Mouse (Mus musculus) limb, embryonic 13.5 days (tissue): ENCODE data around the gene Ticam1. TPM values are rescaled to one million over a fixed set of nuclear protein-coding genes. Genes with fewer than 3 reads are reported as not detected.
A peak's percentile ranks its signal among the peaks of the same experiment; 100 is the strongest.

Experiments
- ATAC-seq: fragments of 200-750 bp; cut with Nextera tagmentation; 2 replicates; pipeline ENCODE4 v1.8.0; 2017; ENCODE audit warnings: low read depth, moderate number of reproducible peaks, moderate TSS enrichment; ENCODE audit not compliant: low FRiP score
- H3K27ac ChIP-seq: fragments of 300-500 bp; sonication (generic); 2 replicates; pipeline ENCODE4 v1.5.1; 2015; ENCODE audit warnings: inconsistent platforms, mild to moderate bottlenecking, moderate library complexity
- H3K27me3 ChIP-seq: fragments of 300-500 bp; sonication (generic); 2 replicates; pipeline ENCODE4 v1.6.1; 2015; ENCODE audit warnings: mild to moderate bottlenecking, inconsistent platforms
- H3K36me3 ChIP-seq: fragments of 300-500 bp; sonication (generic); 2 replicates; pipeline ENCODE4 v1.6.1; 2015; ENCODE audit warnings: inconsistent platforms, mild to moderate bottlenecking, moderate library complexity
- H3K4me1 ChIP-seq: fragments of 300-500 bp; sonication (generic); 2 replicates; pipeline ENCODE4 v1.6.1; 2015; ENCODE audit warnings: inconsistent platforms
- H3K4me2 ChIP-seq: fragments of 300-500 bp; sonication (generic); replicated peaks from 2 replicates; pipeline ENCODE4 v1.6.1; 2015; ENCODE audit warnings: inconsistent platforms, mild to moderate bottlenecking, moderate library complexity
- H3K4me3 ChIP-seq: fragments of 300-500 bp; sonication (generic); 2 replicates; pipeline ENCODE4 v1.5.1; 2015; ENCODE audit warnings: moderate library complexity, mild to moderate bottlenecking, inconsistent platforms
- H3K9ac ChIP-seq: fragments of 300-500 bp; sonication (generic); 2 replicates; pipeline ENCODE4 v1.6.1; 2015; ENCODE audit warnings: mild to moderate bottlenecking, inconsistent platforms
- H3K9me3 ChIP-seq: fragments of 300-500 bp; sonication (generic); 2 replicates; pipeline ENCODE4 v1.6.1; 2016; ENCODE audit warnings: inconsistent platforms
- WGBS: fragments of 180-500 bp; shearing (Covaris S2); methylation state at CpG from one replicate; pipeline ENCODE4 v1.1.7; 2015; 5-methylcytosine and 5-hydroxymethylcytosine counted together
- microRNA counts: library from miRNA; unstranded; fragments of <30 nt; microRNA quantifications from one replicate; lab custom pipeline; 2016
- microRNA-seq: library from miRNA; unstranded; fragments of <30 nt; microRNA quantifications from one replicate; pipeline ENCODE4, GENCODE M21; 2016
- polyA plus RNA-seq: library from polyadenylated mRNA; unstranded; fragments of >200 nt; fragmentation: Nextera tagmentation; extraction: Ambion mirVana; gene quantifications from 2 replicates; pipeline ENCODE4 v1.2.1, GENCODE M21; 2015

Gene Ticam1
- polyA plus RNA-seq, 1 experiment from 2014 or later = 4.6 TPM

GRCm38 (mm10) chr17:56233389-56233788 lies 43.2 kb downstream of the Ticam1 start:
- Histone ChIP-seq H3K27me3 (peaks cover 4% of the 10 kb centered on the region; the same call in 1 of the 2 replicates), H3K4me2 (no peak overlapping the region), H3K27ac (no peak overlapping the region), H3K9me3 (no peaks in the 10 kb centered on the region), H3K36me3 (no peaks in the 10 kb centered on the region), H3K4me3 (no peak overlapping the region), H3K4me1 (peaks cover 4% of the 10 kb centered on the region), H3K9ac (no peak overlapping the region)
- ATAC-seq = no peak
- 48% methylated on average over 8 of the region's 8 CpGs for WGBS

DNA sequence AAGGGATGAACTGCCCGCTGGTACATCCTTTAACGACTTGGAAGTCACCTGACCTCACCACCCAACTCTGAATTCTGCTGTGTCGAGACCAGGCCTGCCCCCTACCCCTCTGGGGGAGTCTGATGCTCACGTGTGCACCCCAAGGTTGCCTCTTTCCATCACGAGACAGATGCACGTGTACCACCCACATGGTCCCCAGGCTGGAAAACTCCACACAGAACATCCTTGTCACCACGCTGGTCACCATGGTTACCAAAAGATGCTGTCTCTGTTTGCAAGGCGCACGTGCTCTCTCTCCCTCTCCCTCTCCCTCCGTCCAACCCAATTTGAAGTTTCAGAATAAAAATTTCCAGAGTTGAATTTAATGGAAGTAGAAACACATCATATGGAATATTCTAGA lies 46.6 kb downstream of the Ticam1 start:
- WGBS = 60% methylated on average over 10 of the region's 10 CpGs

GRCm38 (mm10) chr17:56226566-56226965 lies 50.0 kb downstream of the Ticam1 start:
- H3K9me3 ChIP-seq = no peaks in the 10 kb centered on the region
- no peak overlapping the region for H3K9ac ChIP-seq
- no peak for ATAC-seq
- H3K36me3 ChIP-seq = no peaks in the 10 kb centered on the region
- H3K4me2 ChIP-seq = no peak overlapping the region
- H3K27ac ChIP-seq = no peak overlapping the region
- no peaks in the 10 kb centered on the region for H3K27me3 ChIP-seq
- H3K4me3 ChIP-seq = no peak overlapping the region
- no peaks in the 10 kb centered on the region for H3K4me1 ChIP-seq
- WGBS = 69% methylated on average over 3 of the region's 3 CpGs

More for the DNA sequence above, 46.6 kb downstream of the Ticam1 start:
- Histone ChIP-seq H3K4me2 (no peak overlapping the region), H3K4me1 (peaks cover 4% of the 10 kb centered on the region), H3K9ac (no peak overlapping the region), H3K9me3 (no peaks in the 10 kb centered on the region), H3K4me3 (no peak overlapping the region), H3K27ac (no peak overlapping the region), H3K27me3 (peaks cover 4% of the 10 kb centered on the region; the same call in 1 of the 2 replicates), H3K36me3 (no peaks in the 10 kb centered on the region)
- ATAC-seq = no peak

DNA sequence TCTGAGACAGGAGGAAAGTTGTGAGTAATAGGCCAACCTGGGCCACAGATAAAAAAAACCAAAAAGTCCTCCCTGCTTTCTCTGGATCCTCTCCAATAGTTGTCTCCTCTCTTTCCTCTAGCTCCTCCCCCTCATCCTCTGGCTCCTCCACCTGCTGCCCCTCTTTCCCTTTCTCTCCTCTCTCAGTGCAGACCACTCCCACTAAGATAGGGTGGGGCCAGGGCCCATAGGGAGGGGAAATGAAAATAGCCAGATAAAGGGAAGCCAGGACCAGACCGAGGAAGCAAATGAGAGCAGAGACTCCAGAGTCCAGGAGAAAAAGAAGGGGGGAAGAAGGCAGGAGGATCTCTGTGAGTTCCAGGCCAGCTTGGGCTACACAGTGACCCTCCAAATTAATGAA lies 51.7 kb downstream of the Ticam1 start:
- no peak for ATAC-seq
- Histone ChIP-seq H3K27me3 (no peaks in the 10 kb centered on the region), H3K4me1 (no peaks in the 10 kb centered on the region), H3K4me3 (no peak overlapping the region), H3K4me2 (no peak overlapping the region), H3K9ac (no peak overlapping the region), H3K9me3 (no peaks in the 10 kb centered on the region), H3K27ac (no peak overlapping the region), H3K36me3 (no peaks in the 10 kb centered on the region)
- 47% methylated on average over 1 of the region's 1 CpGs for WGBS

GRCm38 (mm10) chr17:56219805-56220204 lies 56.8 kb downstream of the Ticam1 start:
- H3K27ac ChIP-seq = no peak overlapping the region
- H3K9ac ChIP-seq = no peak overlapping the region
- no peaks in the 10 kb centered on the region for H3K27me3 ChIP-seq
- 44% methylated on average over 3 of the region's 3 CpGs for WGBS
- peak overlapping the region; percentile 82; the same call in 1 of the 2 replicates for H3K4me3 ChIP-seq
- H3K36me3 ChIP-seq = peaks cover 11% of the 10 kb centered on the region
- peak overlapping the region; percentile 85 for H3K4me2 ChIP-seq
- no peak for ATAC-seq
- H3K9me3 ChIP-seq = no peaks in the 10 kb centered on the region
- peaks cover 24% of the 10 kb centered on the region for H3K4me1 ChIP-seq

MicroRNA genes within 50 kb of the gene (microRNA counts, 519-probe panel; counts per million panel counts)
- microRNA mmu-miR-7b (lab: Ali Mortazavi, UCI) = 2,695 counts per million, percentile 41 among the panel's probes with 10 or more counts

Small RNAs within 50 kb of the gene (microRNA-seq; reads per million reads assigned to microRNA genes)
- gene Mir7b = 5.9 reads per million, percentile 20 among the genes with 10 or more reads in this experiment

Other genes with a start within 250 kb of the Ticam1 start
- 190 and 200 TPM in 2 replicates for gene Sh3gl1, start 240.2 kb downstream of the Ticam1 start, polyA plus RNA-seq
- gene Chaf1a, start 236.3 kb downstream of the Ticam1 start, polyA plus RNA-seq = 27.4 and 29.0 TPM in 2 replicates
- gene Ubxn6, start 201.8 kb downstream of the Ticam1 start, polyA plus RNA-seq = 45.3 and 49.4 TPM in 2 replicates
- gene Hdgfl2, start 197.2 kb downstream of the Ticam1 start, polyA plus RNA-seq = 152 and 156 TPM in 2 replicates
- 0.03 and 0.04 TPM in 2 replicates for gene Plin4, start 167.0 kb downstream of the Ticam1 start, polyA plus RNA-seq
- 0.13 TPM in 1 of 2 replicates, not detected in the other for gene Plin5, start 159.2 kb downstream of the Ticam1 start, polyA plus RNA-seq
- 0.27 and 0.37 TPM in 2 replicates for gene Lrg1, start 154.8 kb downstream of the Ticam1 start, polyA plus RNA-seq
- gene Sema6b, start 136.4 kb downstream of the Ticam1 start, polyA plus RNA-seq = 2.5 and 2.6 TPM in 2 replicates
- 11.3 and 12.0 TPM in 2 replicates for gene Tnfaip8l1, start 114.3 kb downstream of the Ticam1 start, polyA plus RNA-seq
- gene Mydgf, start 92.9 kb downstream of the Ticam1 start, polyA plus RNA-seq = 98.6 and 102 TPM in 2 replicates
- gene Dpp9, start 57.9 kb downstream of the Ticam1 start, polyA plus RNA-seq = 34.9 and 39.8 TPM in 2 replicates
- gene Fem1a, start 20.0 kb downstream of the Ticam1 start, polyA plus RNA-seq = 12.3 and 13.7 TPM in 2 replicates
- 78.1 and 80.4 TPM in 2 replicates for gene Plin3, start 16.1 kb upstream of the Ticam1 start, polyA plus RNA-seq
- gene Arrdc5, start 23.5 kb upstream of the Ticam1 start, polyA plus RNA-seq = not detected in 2 replicates
- gene Uhrf1, start 26.5 kb upstream of the Ticam1 start, polyA plus RNA-seq = 136 and 146 TPM in 2 replicates
- gene Kdm4b, start 49.3 kb upstream of the Ticam1 start, polyA plus RNA-seq = 40.1 and 43.2 TPM in 2 replicates
- 100 and 106 TPM in 2 replicates for gene Ptprs, start 199.7 kb upstream of the Ticam1 start, polyA plus RNA-seq
- gene Znrf4, start 235.6 kb upstream of the Ticam1 start, polyA plus RNA-seq = not detected in 2 replicates